Mouse (Mus musculus): ENCODE data around the gene Pbx1. TPM values are rescaled to one million over a fixed set of nuclear protein-coding genes. Genes with fewer than 3 reads are reported as not detected.

The Pbx1 gene
- polyA plus RNA-seq, 1 experiment = 0.08 TPM

GRCm38 (mm10) chr1:168410054-168410453 is 22.0 kb downstream of the Pbx1 start:
- Histone ChIP-seq H3K27me3 (ENCODE audit: control insufficient read depth) (no peaks in the 10 kb centered on the region), H3K9me3 (ENCODE audit: control insufficient read depth, low read length) (no peaks in the 10 kb centered on the region), H3K4me3 (replicated peaks) (no peak overlapping the region), H3K4me1 (ENCODE audit: control insufficient read depth) (no peaks in the 10 kb centered on the region), H3K36me3 (ENCODE audit: control insufficient read depth) (no peaks in the 10 kb centered on the region)
- no peak for TF ChIP-seq GATA1 (IDR thresholded peaks at IDR 0.05; ENCODE audit: low read length)
- TF ChIP-seq TAL1 (IDR thresholded peaks at IDR 0.05; ENCODE audit: low read length) = no peak

GRCm38 (mm10) chr1:168408757-168409156 is 23.3 kb downstream of the Pbx1 start:
- no peaks in the 10 kb centered on the region for H3K9me3 ChIP-seq (ENCODE audit: control insufficient read depth, low read length)
- H3K36me3 ChIP-seq (ENCODE audit: control insufficient read depth) = no peaks in the 10 kb centered on the region
- TF ChIP-seq TAL1 (IDR thresholded peaks at IDR 0.05; ENCODE audit: low read length) (no peak), GATA1 (IDR thresholded peaks at IDR 0.05; ENCODE audit: low read length) (no peak)
- H3K27me3 ChIP-seq (ENCODE audit: control insufficient read depth) = no peaks in the 10 kb centered on the region
- no peak overlapping the region for H3K4me3 ChIP-seq (replicated peaks)
- no peaks in the 10 kb centered on the region for H3K4me1 ChIP-seq (ENCODE audit: control insufficient read depth)

GRCm38 (mm10) chr1:168407958-168408357 is 24.1 kb downstream of the Pbx1 start:
- H3K4me3 ChIP-seq (replicated peaks) = no peak overlapping the region
- no peaks in the 10 kb centered on the region for H3K4me1 ChIP-seq (ENCODE audit: control insufficient read depth)
- no peaks in the 10 kb centered on the region for H3K27me3 ChIP-seq (ENCODE audit: control insufficient read depth)
- H3K9me3 ChIP-seq (ENCODE audit: control insufficient read depth, low read length) = no peaks in the 10 kb centered on the region
- H3K36me3 ChIP-seq (ENCODE audit: control insufficient read depth) = no peaks in the 10 kb centered on the region
- no peak for TF ChIP-seq TAL1 (IDR thresholded peaks at IDR 0.05; ENCODE audit: low read length)
- no peak for TF ChIP-seq GATA1 (IDR thresholded peaks at IDR 0.05; ENCODE audit: low read length)

DNA sequence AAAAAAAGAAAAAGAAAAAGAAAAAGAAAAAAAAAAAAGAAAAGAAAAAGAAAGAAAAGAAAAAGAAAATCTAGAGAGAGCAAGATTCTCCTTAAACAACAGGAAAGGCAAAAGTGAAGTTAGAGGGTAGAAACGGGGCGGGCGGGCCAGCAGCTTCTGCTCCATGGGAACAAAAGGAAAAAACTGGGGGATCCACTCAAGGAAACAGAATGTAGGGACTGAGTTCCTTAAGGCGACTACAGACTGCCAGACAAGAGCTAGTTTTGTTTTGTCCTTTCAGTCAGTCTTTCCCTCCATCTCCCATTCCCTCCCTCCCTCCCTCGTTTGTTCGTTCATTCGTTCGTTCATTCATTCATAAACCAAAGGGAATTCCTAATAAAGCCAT is 25.8 kb downstream of the Pbx1 start:
- Histone ChIP-seq H3K4me1 (ENCODE audit: control insufficient read depth) (no peaks in the 10 kb centered on the region), H3K27me3 (ENCODE audit: control insufficient read depth) (no peaks in the 10 kb centered on the region), H3K4me3 (replicated peaks) (no peak overlapping the region), H3K36me3 (ENCODE audit: control insufficient read depth) (no peaks in the 10 kb centered on the region), H3K9me3 (ENCODE audit: control insufficient read depth, low read length) (no peaks in the 10 kb centered on the region)
- TF ChIP-seq GATA1 (IDR thresholded peaks at IDR 0.05; ENCODE audit: low read length) (no peak), TAL1 (IDR thresholded peaks at IDR 0.05; ENCODE audit: low read length) (no peak)

DNA sequence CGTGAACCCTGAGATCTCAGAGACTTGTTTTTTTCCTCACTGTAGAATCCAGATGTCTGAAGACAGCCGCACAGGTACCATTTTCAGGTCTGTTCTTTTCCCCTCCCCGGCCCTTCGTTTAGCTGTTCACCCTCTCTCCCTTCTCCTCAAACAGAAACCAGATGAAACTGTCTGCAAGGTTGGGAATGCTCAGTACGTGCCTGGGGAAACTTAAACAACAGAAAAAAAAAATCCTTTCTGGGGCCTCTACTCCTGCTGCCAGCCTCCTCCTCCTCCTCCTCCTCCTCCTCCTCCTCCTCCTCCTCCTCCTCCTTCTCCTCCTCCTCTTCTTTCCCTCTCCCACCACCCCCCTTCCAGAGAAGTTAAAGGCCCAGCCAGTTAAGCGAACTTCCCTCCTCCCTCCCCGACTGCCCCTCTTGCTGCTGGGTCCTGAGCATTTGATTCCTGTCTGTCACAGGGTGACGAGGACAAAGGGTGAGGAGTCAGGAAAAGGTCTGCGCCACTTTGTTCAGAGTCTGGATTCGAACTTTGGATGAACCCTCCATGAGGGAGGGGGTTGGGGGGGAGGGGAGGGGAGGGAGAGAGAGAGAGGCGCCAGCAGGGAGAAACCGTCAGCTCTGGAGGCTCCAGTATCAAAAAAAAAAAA is 26.3 kb downstream of the Pbx1 start:
- H3K27me3 ChIP-seq (ENCODE audit: control insufficient read depth) = no peaks in the 10 kb centered on the region
- H3K4me3 ChIP-seq (replicated peaks) = no peak overlapping the region
- no peaks in the 10 kb centered on the region for H3K4me1 ChIP-seq (ENCODE audit: control insufficient read depth)
- H3K9me3 ChIP-seq (ENCODE audit: control insufficient read depth, low read length) = no peaks in the 10 kb centered on the region
- TF ChIP-seq TAL1 (IDR thresholded peaks at IDR 0.05; ENCODE audit: low read length) = no peak
- TF ChIP-seq GATA1 (IDR thresholded peaks at IDR 0.05; ENCODE audit: low read length) = no peak
- H3K36me3 ChIP-seq (ENCODE audit: control insufficient read depth) = no peaks in the 10 kb centered on the region

GRCm38 (mm10) chr1:168403529-168403928 is 28.5 kb downstream of the Pbx1 start:
- TF ChIP-seq GATA1 (IDR thresholded peaks at IDR 0.05; ENCODE audit: low read length) = no peak
- no peak for TF ChIP-seq TAL1 (IDR thresholded peaks at IDR 0.05; ENCODE audit: low read length)
- H3K4me1 ChIP-seq (ENCODE audit: control insufficient read depth) = no peaks in the 10 kb centered on the region
- no peaks in the 10 kb centered on the region for H3K36me3 ChIP-seq (ENCODE audit: control insufficient read depth)
- H3K4me3 ChIP-seq (replicated peaks) = no peak overlapping the region
- H3K9me3 ChIP-seq (ENCODE audit: control insufficient read depth, low read length) = no peaks in the 10 kb centered on the region
- no peaks in the 10 kb centered on the region for H3K27me3 ChIP-seq (ENCODE audit: control insufficient read depth)

DNA sequence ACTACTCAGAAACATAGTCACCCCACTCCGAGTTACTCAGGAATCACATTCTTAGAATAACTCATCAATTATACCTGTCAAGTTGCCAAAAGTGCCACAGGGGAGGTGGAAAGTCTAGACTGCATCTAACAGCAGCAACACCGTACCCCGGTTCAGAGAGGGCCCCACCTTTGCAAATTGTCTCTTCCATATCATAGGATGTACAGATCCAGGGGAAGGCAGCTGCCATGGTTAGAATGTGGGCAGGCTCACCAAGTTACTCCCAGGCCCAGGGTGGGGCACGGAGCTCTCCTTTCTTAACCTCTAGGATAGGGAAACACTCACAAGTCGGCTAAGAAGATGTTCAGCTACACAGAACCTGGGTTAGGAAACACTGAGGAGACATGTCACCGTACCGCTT is 29.4 kb downstream of the Pbx1 start:
- Histone ChIP-seq H3K27me3 (ENCODE audit: control insufficient read depth) (no peaks in the 10 kb centered on the region), H3K9me3 (ENCODE audit: control insufficient read depth, low read length) (no peaks in the 10 kb centered on the region), H3K4me3 (replicated peaks) (no peak overlapping the region), H3K4me1 (ENCODE audit: control insufficient read depth) (no peaks in the 10 kb centered on the region), H3K36me3 (ENCODE audit: control insufficient read depth) (no peaks in the 10 kb centered on the region)
- TF ChIP-seq TAL1 (IDR thresholded peaks at IDR 0.05; ENCODE audit: low read length) = no peak
- TF ChIP-seq GATA1 (IDR thresholded peaks at IDR 0.05; ENCODE audit: low read length) = no peak

- Histone ChIP-seq H3K4me3 (replicated peaks) (no peak overlapping the region), H3K27me3 (ENCODE audit: control insufficient read depth) (no peaks in the 10 kb centered on the region), H3K36me3 (ENCODE audit: control insufficient read depth) (no peaks in the 10 kb centered on the region), H3K4me1 (ENCODE audit: control insufficient read depth) (no peaks in the 10 kb centered on the region), H3K9me3 (ENCODE audit: control insufficient read depth, low read length) (no peaks in the 10 kb centered on the region)
- TF ChIP-seq GATA1 (IDR thresholded peaks at IDR 0.05; ENCODE audit: low read length) (no peak), TAL1 (IDR thresholded peaks at IDR 0.05; ENCODE audit: low read length) (no peak)
These were observed 36.4 kb downstream of the Pbx1 start for GRCm38 (mm10) chr1:168395523-168396159.

GRCm38 (mm10) chr1:168394535-168394934 is 37.5 kb downstream of the Pbx1 start:
- Histone ChIP-seq H3K4me3 (replicated peaks) (no peak overlapping the region), H3K27me3 (ENCODE audit: control insufficient read depth) (no peaks in the 10 kb centered on the region), H3K4me1 (ENCODE audit: control insufficient read depth) (no peaks in the 10 kb centered on the region), H3K9me3 (ENCODE audit: control insufficient read depth, low read length) (no peaks in the 10 kb centered on the region), H3K36me3 (ENCODE audit: control insufficient read depth) (no peaks in the 10 kb centered on the region)
- TF ChIP-seq TAL1 (IDR thresholded peaks at IDR 0.05; ENCODE audit: low read length) (no peak), GATA1 (IDR thresholded peaks at IDR 0.05; ENCODE audit: low read length) (no peak)
